Mouse (Mus musculus) kidney, embryonic 16.5 days (tissue): ENCODE results near the gene Klhl28. TPM values are rescaled to one million over a fixed set of nuclear protein-coding genes. Genes with fewer than 3 reads are reported as not detected.

Source experiments
- ATAC-seq: fragments of 200-750 bp; cut with Nextera tagmentation; 2 replicates; pipeline ENCODE4 v1.8.0; 2017; ENCODE audit warnings: moderate TSS enrichment; ENCODE audit not compliant: low FRiP score, low TSS enrichment
- H3K27ac ChIP-seq: fragments of 300-500 bp; sonication (generic); 2 replicates; pipeline ENCODE4 v1.5.1; 2014; ENCODE audit warnings: low read length
- H3K27me3 ChIP-seq: fragments of 300-500 bp; sonication (generic); 2 replicates; pipeline ENCODE4 v1.6.1; 2014; ENCODE audit warnings: low read length, control low read depth, mixed read lengths; ENCODE audit not compliant: insufficient read depth
- H3K36me3 ChIP-seq: fragments of 300-500 bp; sonication (generic); 2 replicates; pipeline ENCODE4 v1.6.1; 2014; ENCODE audit warnings: low read length, control low read depth, mixed read lengths; ENCODE audit not compliant: insufficient read depth
- H3K4me1 ChIP-seq: fragments of 300-500 bp; sonication (generic); 2 replicates; pipeline ENCODE4 v1.6.1; 2014; ENCODE audit warnings: low read length, control low read depth, mixed read lengths; ENCODE audit not compliant: insufficient read depth
- H3K4me2 ChIP-seq: fragments of 300-500 bp; sonication (generic); replicated peaks from 2 replicates; pipeline ENCODE4 v1.6.1; 2014; ENCODE audit warnings: low read depth, low read length
- H3K4me3 ChIP-seq: fragments of 300-500 bp; sonication (generic); 2 replicates; pipeline ENCODE4 v1.5.1; 2014; ENCODE audit warnings: mild to moderate bottlenecking, low read length
- H3K9ac ChIP-seq: fragments of 300-500 bp; sonication (generic); replicated peaks from 2 replicates; pipeline ENCODE4 v1.6.1; 2014; ENCODE audit warnings: low read length
- H3K9me3 ChIP-seq: fragments of 300-500 bp; sonication (generic); 2 replicates; pipeline ENCODE4 v1.6.1; 2016; ENCODE audit warnings: low read length, control low read depth
- WGBS: fragments of 180-500 bp; shearing (Covaris S2); extraction: QIAGEN DNeasy Blood & Tissue Kit; methylation state at CpG from one replicate; pipeline ENCODE4 v1.1.7; 2014; 5-methylcytosine and 5-hydroxymethylcytosine counted together
- polyA plus RNA-seq: library from polyadenylated mRNA; unstranded; fragments of >200 nt; fragmentation: Nextera tagmentation; extraction: Ambion mirVana; gene quantifications from 2 replicates; pipeline ENCODE4 v1.2.1, GENCODE M21; 2015

Gene Klhl28
- 9.0 and 10.4 TPM in 2 replicates for polyA plus RNA-seq

DNA sequence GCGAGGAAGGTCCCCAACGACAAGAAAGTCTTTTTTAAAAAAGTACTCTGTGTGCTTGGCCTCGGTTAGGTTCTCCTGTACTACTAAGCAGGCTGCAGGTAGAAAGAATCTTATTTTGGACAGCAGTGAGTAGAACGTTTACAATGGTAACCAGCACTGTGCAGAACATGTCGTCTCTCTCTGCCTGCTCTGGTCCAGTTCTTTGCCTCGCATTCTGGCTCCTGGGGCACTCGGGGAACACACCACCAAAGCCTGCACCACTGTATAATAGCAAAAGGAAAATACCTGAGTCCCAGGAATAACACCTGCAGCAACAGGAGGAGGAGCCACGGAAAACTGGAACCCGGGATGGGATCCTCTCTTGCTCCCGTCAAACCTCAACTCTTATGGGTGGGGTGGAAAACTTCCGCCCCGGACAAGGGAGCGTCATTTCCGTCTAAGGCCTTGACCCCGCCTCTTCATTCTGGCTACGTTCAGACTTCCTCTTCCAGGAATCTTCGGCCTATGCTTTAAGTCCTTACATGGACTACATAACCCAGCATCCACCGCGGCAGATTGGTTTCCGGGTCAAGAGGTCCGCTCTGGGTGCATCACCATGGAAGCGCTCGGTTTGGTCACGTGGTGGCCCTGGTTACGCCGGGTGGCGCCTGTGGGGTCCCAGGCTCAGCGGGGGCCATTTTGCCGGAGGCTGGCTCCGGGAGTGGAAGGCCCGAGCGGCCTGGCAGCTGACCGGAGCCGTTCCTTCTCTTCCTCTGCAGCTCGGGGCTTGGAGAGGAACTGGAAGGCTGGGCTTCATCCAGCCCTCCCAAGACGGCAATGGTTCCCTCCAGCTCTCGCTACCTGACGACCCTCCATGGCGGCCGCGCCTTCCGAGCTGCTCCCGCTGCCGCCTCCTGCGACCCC lies at the start of gene Klhl28, which contains the start of gene Togaram1:
Gene Klhl28, minus strand, starts transcription at position 411 of the 903 bp plus-strand sequence.
Gene Togaram1, plus strand, starts transcription at position 681 of the 903 bp plus-strand sequence.
- no peaks in the 10 kb centered on the region for H3K9me3 ChIP-seq
- H3K27me3 ChIP-seq, result no peaks in the 10 kb centered on the region
- peaks cover 21% of the 10 kb centered on the region for H3K4me1 ChIP-seq
- WGBS, result under 1% methylated on average over 45 of the region's 45 CpGs
- peak within 1 kb of the TSS; percentile 95 for H3K4me2 ChIP-seq
- H3K36me3 ChIP-seq, result no peaks in the 10 kb centered on the region
- peak within 1 kb of the TSS; percentile 96 for H3K9ac ChIP-seq
- peak; percentile 99 for ATAC-seq
- H3K27ac ChIP-seq, result peak within 1 kb of the TSS; percentile 94
- H3K4me3 ChIP-seq, result peak within 1 kb of the TSS; percentile 79

DNA sequence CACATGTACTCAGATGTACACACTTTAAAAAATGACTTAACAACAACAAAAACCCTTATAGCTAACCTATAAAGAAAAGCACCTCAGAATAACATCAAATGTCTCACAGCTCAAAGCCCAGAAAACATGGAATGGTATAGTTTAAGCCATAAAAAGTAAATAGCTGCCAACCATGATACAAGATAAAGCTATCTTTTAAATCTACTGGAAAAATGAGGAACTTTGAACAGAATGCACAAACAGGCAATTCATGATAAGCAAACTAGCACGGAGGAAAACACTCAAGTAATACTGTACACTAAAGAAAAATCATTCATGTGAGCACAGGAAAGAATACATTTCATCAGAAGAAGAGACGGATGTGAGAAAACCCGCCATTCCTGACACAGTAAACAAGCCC lies 42.4 kb upstream of the Klhl28 start:
- 92% methylated on average over 3 of the region's 3 CpGs for WGBS
- H3K27ac ChIP-seq, result no peak overlapping the region
- no peaks in the 10 kb centered on the region for H3K27me3 ChIP-seq
- H3K36me3 ChIP-seq, result peaks cover 53% of the 10 kb centered on the region
- ATAC-seq, result no peak
- H3K4me3 ChIP-seq, result no peak overlapping the region
- no peaks in the 10 kb centered on the region for H3K4me1 ChIP-seq
- H3K9ac ChIP-seq, result no peak overlapping the region
- H3K4me2 ChIP-seq, result no peak overlapping the region
- no peaks in the 10 kb centered on the region for H3K9me3 ChIP-seq

DNA sequence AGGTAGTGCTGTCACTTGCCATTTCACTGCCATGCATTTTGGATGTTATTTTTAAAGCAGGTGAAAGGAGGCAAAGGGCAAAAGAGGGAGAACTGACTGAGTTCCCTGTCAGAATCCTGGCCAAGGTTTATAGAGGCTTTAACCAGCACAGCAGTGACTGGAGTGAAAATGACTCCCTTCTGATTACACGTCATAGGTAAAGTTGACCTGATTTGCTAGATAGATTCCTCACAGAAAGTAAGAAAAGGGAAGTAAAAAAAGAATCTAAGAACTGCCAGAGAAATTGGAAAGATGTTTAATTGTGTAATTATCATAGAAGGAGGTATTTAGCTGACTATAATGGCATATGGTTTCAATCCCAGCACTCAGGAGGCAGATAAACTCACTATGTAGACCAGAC lies 12.2 kb upstream of the Klhl28 start:
- no peak overlapping the region for H3K9ac ChIP-seq

DNA sequence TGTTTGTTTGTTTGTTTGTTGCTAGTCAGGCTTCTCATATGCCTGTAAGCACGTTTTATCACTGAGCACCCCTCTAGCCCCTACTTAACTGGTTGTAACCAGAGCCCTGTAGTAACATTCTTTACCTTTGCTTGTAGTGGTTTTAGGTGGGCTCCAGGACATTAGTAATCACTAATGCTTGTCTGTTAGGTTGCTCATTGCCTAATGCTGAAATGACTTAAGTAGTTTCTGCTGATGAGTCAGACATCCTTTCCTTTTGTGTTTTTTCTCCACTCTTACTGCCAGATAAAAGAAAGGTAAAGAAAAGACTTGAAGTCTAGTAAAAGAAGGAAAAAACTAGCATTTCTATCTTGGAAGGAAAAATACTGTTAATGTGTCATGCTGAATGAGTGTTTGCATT lies 10.9 kb upstream of the Klhl28 start:
- Histone ChIP-seq H3K4me2 (no peak overlapping the region), H3K4me1 (peaks cover 11% of the 10 kb centered on the region; the same call in 1 of the 2 replicates), H3K27me3 (no peaks in the 10 kb centered on the region), H3K36me3 (peaks cover 22% of the 10 kb centered on the region; the same call in 1 of the 2 replicates), H3K4me3 (no peak overlapping the region), H3K27ac (no peak overlapping the region), H3K9ac (no peak overlapping the region), H3K9me3 (no peaks in the 10 kb centered on the region)
- ATAC-seq, result no peak
- WGBS, result 28% methylated on average over 1 of the region's 1 CpGs

More for the DNA sequence above, 12.2 kb upstream of the Klhl28 start:
- Histone ChIP-seq H3K4me2 (no peak overlapping the region), H3K36me3 (peaks cover 26% of the 10 kb centered on the region), H3K4me1 (peaks cover 8% of the 10 kb centered on the region; the same call in 1 of the 2 replicates), H3K27me3 (no peaks in the 10 kb centered on the region), H3K27ac (no peak overlapping the region), H3K4me3 (no peak overlapping the region), H3K9me3 (no peaks in the 10 kb centered on the region)
- WGBS, result 92% methylated on average over 1 of the region's 1 CpGs
- ATAC-seq, result no peak

DNA sequence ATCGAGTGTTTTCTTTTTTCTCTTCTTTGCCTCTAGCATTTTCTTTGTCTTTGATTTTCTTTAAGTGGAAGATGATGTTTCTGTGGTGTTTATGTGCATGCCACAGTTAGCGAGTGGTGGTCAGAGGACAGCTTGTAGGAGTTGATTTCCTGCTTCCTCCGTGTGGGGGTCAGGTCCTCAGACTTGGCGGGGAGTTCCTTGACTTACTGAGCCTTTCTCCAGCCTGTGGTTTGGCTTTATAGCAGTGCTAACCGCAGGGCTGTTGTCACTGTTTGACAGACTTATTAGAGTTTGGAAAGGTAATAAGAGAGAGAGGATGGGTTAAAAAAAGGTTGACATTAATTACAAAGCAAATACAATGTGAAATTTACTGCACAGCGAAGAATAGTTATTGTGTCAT lies 10.2 kb upstream of the Klhl28 start:
- 18% methylated on average over 6 of the region's 6 CpGs for WGBS
- Histone ChIP-seq H3K4me2 (no peak overlapping the region), H3K9me3 (no peaks in the 10 kb centered on the region), H3K27me3 (no peaks in the 10 kb centered on the region), H3K36me3 (peaks cover 20% of the 10 kb centered on the region; the same call in 1 of the 2 replicates), H3K4me1 (peaks cover 16% of the 10 kb centered on the region), H3K4me3 (no peak overlapping the region), H3K9ac (no peak overlapping the region), H3K27ac (no peak overlapping the region)
- ATAC-seq, result 0 out of 2 replicates have a peak, but pooled peaks have one; percentile 63

DNA sequence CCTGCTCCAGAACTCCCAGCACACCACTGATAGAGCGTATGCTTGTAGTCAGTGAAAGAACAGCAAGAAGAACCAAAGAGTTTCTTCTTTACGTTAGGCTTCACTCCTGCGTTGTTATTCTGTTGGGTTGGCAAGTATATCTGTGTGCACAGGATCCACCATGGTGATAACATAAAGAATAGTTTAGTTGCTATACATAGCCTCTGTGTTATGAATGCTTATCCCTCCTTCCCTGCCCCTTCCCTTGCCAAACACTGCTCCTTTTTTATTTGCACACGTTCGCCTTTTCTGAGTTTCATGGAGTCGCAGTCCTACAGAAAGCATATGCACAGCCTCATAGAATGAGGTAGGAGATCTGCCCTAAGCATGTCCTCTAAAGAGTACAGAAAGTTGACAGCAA lies 6.7 kb upstream of the Klhl28 start:
- Histone ChIP-seq H3K4me2 (no peak overlapping the region), H3K27ac (no peak overlapping the region), H3K9me3 (no peaks in the 10 kb centered on the region), H3K4me1 (peaks cover 31% of the 10 kb centered on the region), H3K9ac (no peak overlapping the region), H3K36me3 (no peaks in the 10 kb centered on the region), H3K4me3 (no peak overlapping the region), H3K27me3 (no peaks in the 10 kb centered on the region)
- WGBS, result 84% methylated on average over 6 of the region's 6 CpGs
- ATAC-seq, result no peak

DNA sequence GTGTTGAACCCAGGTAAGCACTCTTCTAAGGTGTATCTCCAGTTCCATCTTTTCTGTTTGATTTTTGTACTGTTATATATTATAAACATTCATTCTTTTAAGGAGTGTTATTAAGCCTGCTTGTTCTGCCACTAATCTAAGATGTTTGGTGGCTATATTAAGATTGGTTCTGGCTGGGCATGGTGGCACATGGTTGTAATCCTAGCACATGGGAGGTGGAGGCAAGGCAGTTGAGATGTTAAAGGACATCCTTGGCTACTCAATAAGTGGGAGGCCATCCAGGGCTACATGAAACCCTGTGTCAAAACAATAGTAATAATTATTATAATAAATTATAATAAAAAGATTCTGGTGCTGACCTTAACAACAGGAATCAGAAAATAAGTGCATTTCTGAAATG lies 6.1 kb upstream of the Klhl28 start:
- Histone ChIP-seq H3K9me3 (no peaks in the 10 kb centered on the region), H3K36me3 (no peaks in the 10 kb centered on the region), H3K4me3 (no peak overlapping the region), H3K9ac (no peak overlapping the region), H3K4me2 (0 out of 2 replicates have a peak overlapping the region, but pooled peaks have one; percentile 21), H3K27ac (no peak overlapping the region), H3K4me1 (peaks cover 34% of the 10 kb centered on the region), H3K27me3 (no peaks in the 10 kb centered on the region)
- no peak for ATAC-seq

DNA sequence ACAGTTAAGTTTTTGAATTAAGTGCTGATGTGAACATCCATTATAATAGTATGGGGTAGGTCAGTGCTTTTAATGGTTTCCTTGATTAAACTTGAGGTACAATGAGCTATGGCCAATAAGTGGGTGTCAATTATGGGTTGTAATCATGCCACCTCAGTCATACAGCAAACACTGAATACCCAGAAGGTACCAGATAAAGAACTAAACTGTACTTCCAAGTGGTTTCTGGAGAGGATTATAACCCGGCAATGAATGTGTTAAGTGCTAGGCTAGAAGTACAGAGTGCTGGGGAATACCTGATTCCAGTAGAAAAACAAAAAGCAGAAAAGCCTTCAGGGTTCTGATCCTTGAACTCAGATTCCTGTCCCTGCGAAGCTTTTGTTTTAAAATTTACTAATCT lies 2.7 kb upstream of the Klhl28 start:
- H3K4me2 ChIP-seq, result peak overlapping the region; percentile 95
- peak overlapping the region; percentile 79 for H3K4me3 ChIP-seq
- H3K27ac ChIP-seq, result no peak overlapping the region
- 2% methylated on average over 2 of the region's 2 CpGs for WGBS
- H3K36me3 ChIP-seq, result no peaks in the 10 kb centered on the region
- peaks cover 32% of the 10 kb centered on the region for H3K4me1 ChIP-seq
- ATAC-seq, result no peak
- peak overlapping the region; percentile 96 for H3K9ac ChIP-seq
- H3K27me3 ChIP-seq, result no peaks in the 10 kb centered on the region
- H3K9me3 ChIP-seq, result no peaks in the 10 kb centered on the region

DNA sequence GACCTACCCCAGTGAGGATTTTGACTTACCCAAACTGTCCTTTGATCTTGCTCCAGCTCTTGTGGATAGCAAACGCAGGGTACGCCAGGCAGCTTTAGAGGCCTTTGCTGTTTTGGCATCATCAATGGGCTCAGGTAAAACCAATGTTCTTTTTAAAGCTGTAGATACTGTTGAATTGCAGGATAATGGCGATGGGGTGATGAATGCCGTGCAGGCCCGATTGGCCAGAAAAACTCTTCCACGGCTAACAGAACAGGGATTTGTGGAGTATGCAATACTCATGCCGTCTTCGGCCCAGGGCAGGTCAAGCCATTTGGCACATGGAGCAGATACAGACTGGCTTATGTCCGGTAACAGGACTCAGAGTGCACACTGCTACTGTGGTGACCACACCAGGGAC lies 2.1 kb upstream of the Klhl28 start:
- peaks cover 32% of the 10 kb centered on the region for H3K4me1 ChIP-seq
- no peaks in the 10 kb centered on the region for H3K9me3 ChIP-seq
- under 1% methylated on average over 9 of the region's 9 CpGs for WGBS
- H3K9ac ChIP-seq, result peak overlapping the region; percentile 96
- H3K4me3 ChIP-seq, result peak overlapping the region; percentile 79
- H3K27me3 ChIP-seq, result no peaks in the 10 kb centered on the region
- H3K36me3 ChIP-seq, result no peaks in the 10 kb centered on the region
- no peak for ATAC-seq
- H3K4me2 ChIP-seq, result peak overlapping the region; percentile 95
- no peak overlapping the region for H3K27ac ChIP-seq
